Mouse (Mus musculus): ENCODE measurements at regions not wholly inside any gene's neighbourhood (a gene's known extent, or its start where the extent isn't known, plus 50 kb on each side); places are given as distances from the start of the nearest gene placed in this dataset.

DNA sequence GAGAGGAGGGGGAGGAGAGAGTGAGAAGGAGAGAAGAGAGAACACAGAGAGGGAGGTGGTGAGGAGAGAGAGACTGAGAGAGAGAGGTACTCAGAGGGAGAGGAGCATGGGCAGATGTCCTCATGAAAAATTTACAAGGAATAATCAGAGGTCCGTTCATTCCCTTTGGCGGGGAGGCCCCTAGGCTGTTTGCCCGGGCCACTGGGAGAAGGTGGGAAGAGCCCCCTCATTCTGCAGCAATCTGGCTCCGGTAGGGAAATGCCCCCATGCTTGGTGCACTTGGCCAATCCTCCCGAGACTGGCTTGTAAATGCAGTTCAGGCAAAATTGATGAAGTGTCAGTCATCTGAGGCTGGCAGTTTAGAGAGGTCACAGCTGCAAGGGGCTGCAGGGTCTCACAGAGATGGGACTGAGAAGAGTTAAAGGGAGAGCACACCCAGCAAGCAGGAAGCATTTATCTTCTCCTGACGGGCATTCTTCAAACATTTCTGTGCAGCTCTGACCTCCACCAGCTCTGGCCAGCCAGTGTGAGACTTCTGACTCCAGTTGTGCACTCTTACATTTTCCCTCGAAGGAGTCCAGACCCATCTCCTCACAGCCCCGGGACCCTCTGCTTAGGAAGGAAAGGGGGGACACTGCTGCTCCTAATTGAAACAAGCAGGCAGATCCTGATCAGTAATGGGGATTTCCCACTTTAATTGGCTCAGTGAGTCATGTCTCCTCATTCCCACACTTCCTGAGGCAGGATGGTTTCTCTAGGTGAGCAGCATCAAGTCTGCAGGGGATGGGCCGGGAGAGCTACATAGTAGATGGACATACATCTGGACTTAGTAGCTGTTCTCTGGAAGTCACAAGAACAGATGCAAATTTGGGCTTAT, 65.5 kb downstream of the Cmpk2 start:
- TF ChIP-seq CTCF (IDR thresholded peaks at IDR 0.05; ENCODE audit: low read depth, low read length) (no peak), GATA2 (IDR thresholded peaks at IDR 0.05; ENCODE audit: borderline replicate concordance, low read depth, low read length) (no peak), POLR2AphosphoS5 (IDR thresholded peaks at IDR 0.05; ENCODE audit: insufficient replicate concordance, low read depth, low read length) (no peak)
